In genomic region chr10:53469611-53470010, GRCm38 (mm10) we compare ENCODE assay signal across 12 mouse cellular contexts.
DNase-seq lines count a peak whose midpoint lies in the region; ATAC-seq and TF ChIP-seq lines count a peak whose summit lies in the region.
"Had no signal": no experiment of that assay in that cellular context is flagged by ENCODE, and none has a peak within 500 bp of the region (broad histone marks: within the 10 kb centered on the region; RNA-seq: fewer than 3 reads in every experiment).

No protein-coding gene starts in this region.

- no peaks in the 10 kb centered on the region for H3K9me3 ChIP-seq in hindbrain, postnatal 0 days (ENCODE audit: low read length)
- H3K9me3 ChIP-seq in hindbrain, embryonic 12.5 days (replicated peaks), result peaks cover 21% of the 10 kb centered on the region
- H3K9me3 ChIP-seq in lung, postnatal 0 days (ENCODE audit: low read length), result no peaks in the 10 kb centered on the region
- 0 out of 2 replicates have a peak, but pooled peaks cover 4% of the 10 kb centered on the region for H3K9me3 ChIP-seq in midbrain, postnatal 0 days (ENCODE audit: low read length)

- no peak for TF ChIP-seq EP300 in lung, postnatal 0 days (IDR thresholded peaks at IDR 0.05)

- ATAC-seq in hindbrain, postnatal 0 days, result peak; percentile 35; the same call in 1 of the 2 replicates
- ATAC-seq in hindbrain, embryonic 12.5 days (ENCODE audit: low FRiP score), result no peak
- ATAC-seq in lung, postnatal 0 days, result peak; percentile 39
- ATAC-seq in midbrain, postnatal 0 days (ENCODE audit: low FRiP score), result no peak; the same call in 1 of the 2 replicates

- no peak overlapping the region for H3K4me2 ChIP-seq in hindbrain, postnatal 0 days (ENCODE audit: low read depth, low read length)
- no peak overlapping the region for H3K4me2 ChIP-seq in hindbrain, embryonic 12.5 days (replicated peaks)
- H3K4me2 ChIP-seq in lung, postnatal 0 days (replicated peaks; ENCODE audit: low read depth, low read length), result no peak overlapping the region
- no peak overlapping the region for H3K4me2 ChIP-seq in midbrain, postnatal 0 days (ENCODE audit: low read depth, low read length, poor library complexity, severe bottlenecking)

- peak; percentile 3 for DNase-seq in hindbrain, postnatal 0 days (ENCODE audit: low spot score)
- peak; percentile 56 for DNase-seq in brain, adult 2 months (ENCODE audit: low read depth, low spot score)
- DNase-seq in heart, adult 9 months (ENCODE audit: low spot score in 2 of 2), result peak; percentile 74
- DNase-seq in lung, postnatal 0 days (ENCODE audit: low spot score), result peak; percentile 63
- DNase-seq in layer of hippocampus, postnatal 36 days, result no peak
- no peak for DNase-seq in midbrain, postnatal 0 days (ENCODE audit: low spot score)
- no peak for DNase-seq in cerebellum, adult 11-12 months
- DNase-seq: adrenal gland, postnatal 36 days; cerebellum, postnatal 10 days had no signal

- H3K27ac ChIP-seq in hindbrain, postnatal 0 days, result no peak overlapping the region
- H3K27ac ChIP-seq in hindbrain, embryonic 12.5 days, result no peak overlapping the region
- no peak overlapping the region for H3K27ac ChIP-seq in lung, postnatal 0 days (ENCODE audit: low read length)
- H3K27ac ChIP-seq in midbrain, postnatal 0 days (ENCODE audit: low read depth, low read length), result no peak overlapping the region
- H3K27ac ChIP-seq: left cerebral cortex, adult 2 months; macrophage had no signal

- no peaks in the 10 kb centered on the region for H3K27me3 ChIP-seq in hindbrain, postnatal 0 days (ENCODE audit: insufficient read depth, low read length)
- no peaks in the 10 kb centered on the region for H3K27me3 ChIP-seq in hindbrain, embryonic 12.5 days
- H3K27me3 ChIP-seq in lung, postnatal 0 days (replicated peaks; ENCODE audit: insufficient read depth, low read length), result no peaks in the 10 kb centered on the region
- H3K27me3 ChIP-seq in midbrain, postnatal 0 days (ENCODE audit: insufficient read depth, low read length), result no peaks in the 10 kb centered on the region

- TF ChIP-seq CTCF in hindbrain, postnatal 0 days (IDR thresholded peaks at IDR 0.05; ENCODE audit: low read depth), result no peak
- TF ChIP-seq CTCF in lung, postnatal 0 days (IDR thresholded peaks at IDR 0.05), result no peak
- no peak for TF ChIP-seq CTCF in midbrain, postnatal 0 days (IDR thresholded peaks at IDR 0.05)

- H3K4me3 ChIP-seq in hindbrain, postnatal 0 days (ENCODE audit: low read length), result no peak overlapping the region
- no peak overlapping the region for H3K4me3 ChIP-seq in hindbrain, embryonic 12.5 days
- no peak overlapping the region for H3K4me3 ChIP-seq in lung, postnatal 0 days (ENCODE audit: low read depth, low read length)
- no peak overlapping the region for H3K4me3 ChIP-seq in midbrain, postnatal 0 days (ENCODE audit: low read depth, low read length)
- H3K4me3 ChIP-seq: left cerebral cortex, adult 2 months had no signal

- H3K36me3 ChIP-seq in hindbrain, postnatal 0 days (ENCODE audit: insufficient read depth, low read length), result no peaks in the 10 kb centered on the region
- no peaks in the 10 kb centered on the region for H3K36me3 ChIP-seq in hindbrain, embryonic 12.5 days
- no peaks in the 10 kb centered on the region for H3K36me3 ChIP-seq in lung, postnatal 0 days (ENCODE audit: insufficient read depth, low read length)
- H3K36me3 ChIP-seq in midbrain, postnatal 0 days (ENCODE audit: insufficient read depth, low read length), result no peaks in the 10 kb centered on the region

- H3K9ac ChIP-seq in hindbrain, postnatal 0 days (replicated peaks; ENCODE audit: low read length), result no peak overlapping the region
- no peak overlapping the region for H3K9ac ChIP-seq in hindbrain, embryonic 12.5 days
- no peak overlapping the region for H3K9ac ChIP-seq in lung, postnatal 0 days (replicated peaks; ENCODE audit: low read depth)
- no peak overlapping the region for H3K9ac ChIP-seq in midbrain, postnatal 0 days (replicated peaks; ENCODE audit: low read length, poor library complexity, severe bottlenecking)

- no peaks in the 10 kb centered on the region for H3K4me1 ChIP-seq in hindbrain, postnatal 0 days (ENCODE audit: insufficient read depth, low read length)
- no peaks in the 10 kb centered on the region for H3K4me1 ChIP-seq in hindbrain, embryonic 12.5 days
- H3K4me1 ChIP-seq in lung, postnatal 0 days (ENCODE audit: insufficient read depth, low read depth, low read length), result no peaks in the 10 kb centered on the region; the same call in 1 of the 2 replicates
- H3K4me1 ChIP-seq in midbrain, postnatal 0 days (ENCODE audit: insufficient read depth, low read length), result no peaks in the 10 kb centered on the region

- WGBS in hindbrain, postnatal 0 days, result 68% methylated on average over 1 of the region's 1 CpGs
- 83% methylated on average over 1 of the region's 1 CpGs for WGBS in hindbrain, embryonic 12.5 days
- 33% methylated on average over 1 of the region's 1 CpGs for WGBS in lung, postnatal 0 days
- WGBS in midbrain, postnatal 0 days, result 68% methylated on average over 1 of the region's 1 CpGs

Comparison
In these comparisons a context has a peak if more than half of its experiments do, and no peak if none do; other contexts are left out.
1. ATAC-seq: peak in hindbrain, postnatal 0 days (single experiment) and lung, postnatal 0 days (single experiment); none in hindbrain, embryonic 12.5 days (single experiment) and midbrain, postnatal 0 days (single experiment).
2. DNase-seq: peak in hindbrain, postnatal 0 days (single experiment), brain, adult 2 months (single experiment), heart, adult 9 months (2 of 2) and lung, postnatal 0 days (single experiment); none in layer of hippocampus, postnatal 36 days (0 of 2), midbrain, postnatal 0 days (single experiment) and cerebellum, adult 11-12 months (single experiment).